Mouse (Mus musculus) gastrocnemius, postnatal 25 days (tissue): ENCODE measurements around the gene Ntf5. TPM values are rescaled to one million over a fixed set of nuclear protein-coding genes. Genes with fewer than 3 reads are reported as not detected.
"Not testable (repeated sequence)": the region's sequence is repeated elsewhere in the genome, so short reads cannot be mapped to it uniquely, and the experiment has no call there.

ENCODE experiments used
- DNase-seq: peaks from one replicate; pipeline ENCODE4 v3.0.0; 2022
- microRNA-seq, 2 experiments: library from miRNA; unstranded; fragments of <30 nt; microRNA quantifications; one replicate each; pipeline ENCODE4 v1.2.0; 2021; ENCODE audit warnings: borderline replicate concordance in 2 of 2
- total RNA-seq, 2 experiments: library from RNA; stranded (reverse); gene quantifications; 1 replicate in 1 of 2; 2 replicates in 1 of 2; pipeline ENCODE4 v1.2.3; 2021

The Ntf5 gene
- total RNA-seq, 2 experiments from 2014 or later: 3.9 to 6.6 TPM

DNA sequence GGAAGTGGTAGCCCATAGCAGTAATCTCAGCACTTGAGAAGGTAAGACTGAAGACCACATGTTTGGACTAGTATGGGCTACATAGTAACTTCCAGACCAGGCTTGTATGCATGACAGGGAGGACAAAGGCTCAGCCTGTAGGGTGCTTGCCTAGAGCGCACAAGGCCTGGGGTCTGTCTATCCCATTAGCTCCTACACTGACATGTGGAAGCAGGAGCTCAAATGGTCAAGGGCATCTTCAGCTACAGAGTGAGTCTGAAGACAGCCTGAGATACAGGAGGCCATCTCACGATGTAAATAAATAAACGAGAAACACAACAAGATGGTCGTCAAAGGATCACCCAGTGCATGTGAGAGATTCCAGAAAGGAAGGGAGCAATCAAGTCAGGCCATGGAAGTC lies 48.8 kb downstream of the Ntf5 start:
- no peak for DNase-seq

DNA sequence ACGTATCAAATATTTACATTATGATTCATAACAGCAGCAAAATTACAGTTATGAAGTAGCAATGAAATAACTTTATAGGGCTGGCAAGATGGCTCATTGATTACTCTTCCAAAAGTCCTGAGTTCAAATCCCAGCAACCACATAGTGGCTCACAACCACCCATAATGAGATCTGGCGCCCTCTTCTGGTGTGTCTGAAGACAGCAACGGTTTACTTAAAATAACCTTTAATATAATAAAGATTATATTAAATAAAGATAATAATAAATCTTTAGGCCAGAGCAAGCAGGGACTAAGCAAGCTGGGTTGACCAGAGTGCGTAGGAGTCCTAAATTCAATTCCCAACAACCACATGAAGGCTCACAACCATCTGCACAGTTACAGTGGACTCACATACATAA lies 49.4 kb downstream of the Ntf5 start:
- not testable (repeated sequence) for DNase-seq

DNA sequence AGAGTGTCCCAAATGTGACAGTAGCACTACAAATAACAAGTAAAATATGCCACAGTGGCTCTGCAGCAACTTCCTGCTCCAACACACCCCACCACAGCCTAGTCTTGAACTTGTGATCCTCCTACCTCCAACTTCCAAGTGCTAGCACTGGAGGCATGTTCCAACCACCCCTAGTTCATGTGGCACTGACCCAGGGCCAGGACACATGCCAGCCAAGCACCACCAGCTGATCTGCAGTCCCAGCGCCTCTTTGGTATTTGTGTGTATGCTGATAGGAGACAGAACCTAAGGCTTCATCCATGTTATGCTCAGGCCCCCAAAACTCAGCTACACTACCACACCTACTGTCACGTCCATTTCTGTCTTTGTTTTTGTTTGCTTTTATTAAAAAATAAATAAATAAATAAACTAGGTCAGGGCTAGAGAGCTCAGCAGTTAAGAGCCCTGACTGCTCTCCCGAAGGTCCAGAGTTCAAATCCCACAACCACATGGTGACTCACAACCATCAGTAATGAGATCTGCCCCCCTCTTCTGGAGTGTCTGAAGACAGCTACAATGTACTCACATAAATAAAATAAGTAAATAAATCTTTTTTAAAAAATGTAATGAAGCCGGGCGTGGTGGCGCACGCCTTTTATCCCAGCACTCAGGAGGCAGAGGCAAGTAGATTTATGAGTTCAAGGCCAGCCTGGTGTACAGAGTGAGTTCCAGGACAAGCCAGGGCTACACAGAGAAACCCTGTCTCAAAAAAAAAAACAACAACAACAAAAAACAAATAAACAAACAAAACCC lies 50.7 kb downstream of the Ntf5 start:
- no peak for DNase-seq

DNA sequence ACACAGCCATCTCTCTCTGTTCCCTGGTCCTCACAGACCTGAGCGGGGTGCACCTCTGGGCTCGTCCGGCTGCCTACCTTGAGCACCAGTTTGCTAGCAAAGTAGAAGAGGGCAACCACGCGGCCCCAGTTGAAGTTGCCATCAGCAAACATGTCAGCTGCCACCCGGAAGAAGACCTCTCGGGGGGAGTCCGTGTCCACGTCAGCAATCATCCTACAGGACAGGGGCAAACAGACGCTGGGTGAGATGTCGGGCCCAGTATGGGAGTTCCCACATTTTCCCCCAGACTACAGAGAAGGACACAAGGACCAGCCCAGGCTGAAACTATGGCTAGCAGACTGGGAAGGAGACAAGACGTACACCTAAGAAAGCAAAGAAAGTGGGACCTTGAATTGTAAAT lies 51.6 kb downstream of the Ntf5 start:
- DNase-seq: no peak

DNA sequence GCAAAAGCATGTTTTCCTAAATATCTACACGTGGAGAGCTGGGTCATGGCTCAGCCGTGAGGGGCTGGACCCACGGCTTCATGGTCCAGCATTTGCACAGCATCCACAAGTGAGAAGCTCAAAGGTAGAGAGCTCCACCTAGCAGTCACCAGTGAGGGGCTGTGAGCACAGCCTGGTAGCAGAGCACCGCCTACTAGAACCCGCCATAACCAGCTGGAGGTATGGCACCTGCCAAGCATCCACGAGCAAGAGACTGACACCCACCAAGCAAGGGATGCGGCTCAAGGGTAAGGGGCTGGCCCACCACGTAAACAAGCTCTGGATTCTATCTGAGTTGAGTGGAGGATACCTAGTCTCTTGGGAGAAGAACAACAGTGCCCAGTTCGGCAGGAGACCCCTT lies 52.1 kb downstream of the Ntf5 start:
- DNase-seq: no peak

DNA sequence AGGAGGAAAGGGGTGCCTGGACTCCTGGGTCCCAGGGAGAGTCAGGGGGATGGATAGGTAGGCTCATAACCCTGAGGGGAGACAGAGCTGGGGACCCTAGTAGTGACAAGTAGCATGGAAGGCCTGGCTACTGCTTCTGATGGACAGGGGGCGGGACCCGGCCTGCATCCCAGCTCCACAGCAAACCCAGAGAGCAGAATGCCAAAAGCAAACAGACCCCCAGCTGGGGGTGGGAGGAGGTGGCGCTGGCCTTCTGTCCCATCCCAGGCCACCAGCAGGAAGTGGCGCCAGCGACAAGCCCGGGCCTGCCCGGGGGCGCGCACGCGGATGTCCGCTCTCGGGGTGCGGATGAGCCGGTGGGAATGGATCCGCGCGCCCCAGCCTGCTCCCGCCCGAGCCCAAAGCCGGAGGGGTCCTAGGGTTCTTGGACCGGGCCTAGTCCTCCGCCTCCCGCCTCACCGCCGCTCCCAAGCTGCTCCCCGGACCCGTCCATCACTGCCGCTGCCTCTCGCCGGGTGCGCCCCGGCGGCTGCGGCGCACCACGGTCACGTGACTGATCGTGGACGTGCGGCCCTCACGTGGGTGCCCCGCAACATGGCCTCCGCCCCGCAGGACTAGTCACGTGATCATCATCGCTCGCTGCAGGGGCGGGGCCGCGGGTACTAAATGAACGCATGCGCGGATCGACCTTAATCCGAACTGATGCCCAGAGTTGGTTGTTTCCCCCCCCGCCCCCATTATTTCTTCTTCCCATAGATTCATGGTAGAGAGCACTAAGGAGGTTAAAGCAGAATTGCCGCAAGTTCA lies 53.0 kb downstream of the Ntf5 start, which contains the start of gene Bax:
Gene Bax, minus strand, starts transcription at position 616 of the 807 bp plus-strand sequence.
- peak; percentile 92 for DNase-seq

Small RNA genes within 50 kb of the gene (microRNA-seq; reads per million reads assigned to microRNA genes)
- 0 to 0.26 reads per million in 2 experiments for gene Gm22133

Other genes with a start within 250 kb of the Ntf5 start
- gene Slc17a7, start 249.7 kb upstream of the Ntf5 start, total RNA-seq: 1 to 10 TPM; 1.1 to 2.5 TPM
- gene Gfy, start 234.1 kb upstream of the Ntf5 start, total RNA-seq: not detected
- gene Pth2, start 232.7 kb upstream of the Ntf5 start, total RNA-seq: not detected
- under 1 TPM; 0.19 to 0.23 TPM for gene Ccdc155, start 208.8 kb upstream of the Ntf5 start, total RNA-seq
- gene Dkkl1, start 201.5 kb upstream of the Ntf5 start, total RNA-seq: not detected
- gene Tead2, start 197.9 kb upstream of the Ntf5 start, total RNA-seq: 1 to 10 TPM; 2.5 to 2.8 TPM
- gene Cd37, start 174.6 kb upstream of the Ntf5 start, total RNA-seq: 1 to 10 TPM; 1.3 to 2.0 TPM
- gene Slc6a16, start 172.6 kb upstream of the Ntf5 start, total RNA-seq: not detected
- gene Slc6a21, start 136.2 kb upstream of the Ntf5 start, total RNA-seq: not detected
- 10 to 100 TPM; 17.0 to 18.3 TPM for gene Trpm4, start 79.9 kb upstream of the Ntf5 start, total RNA-seq
- 100 to 1,000 TPM; 812 to 910 TPM for gene Hrc, start 78.4 kb upstream of the Ntf5 start, total RNA-seq
- gene Ppfia3, start 46.7 kb upstream of the Ntf5 start, total RNA-seq: under 1 TPM; 0.18 to 0.38 TPM
- under 1 TPM in 1 of 2 experiments, not detected in 1; 0.67 TPM for gene Lin7b, start 43.1 kb upstream of the Ntf5 start, total RNA-seq
- 10 to 100 TPM; 76.1 to 78.0 TPM for gene Snrnp70, start 18.0 kb upstream of the Ntf5 start, total RNA-seq
- gene Kcna7, start 8.0 kb upstream of the Ntf5 start, total RNA-seq: 100 to 1,000 TPM in 1 of 2 experiments, 10 to 100 TPM in 1; 73.7 to 107 TPM
- gene Lhb, start 7.1 kb downstream of the Ntf5 start, total RNA-seq: 1 to 10 TPM in 1 of 2 experiments, not detected in 1; 1.6 TPM
- gene Gys1, start 21.1 kb downstream of the Ntf5 start, total RNA-seq: 100 to 1,000 TPM; 243 to 327 TPM
- 10 to 100 TPM; 23.3 to 23.8 TPM for gene Ruvbl2, start 24.4 kb downstream of the Ntf5 start, total RNA-seq
- 100 to 1,000 TPM; 125 to 149 TPM for gene Ftl1, start 46.2 kb downstream of the Ntf5 start, total RNA-seq
- 10 to 100 TPM; 15.6 to 16.9 TPM for gene Bax, start 53.2 kb downstream of the Ntf5 start, total RNA-seq
- not detected for gene Tulp2, start 68.2 kb downstream of the Ntf5 start, total RNA-seq
- 1 to 10 TPM; 4.3 to 10.0 TPM for gene Gm45808, start 73.1 kb downstream of the Ntf5 start, total RNA-seq
- gene Dhdh, start 75.1 kb downstream of the Ntf5 start, total RNA-seq: 10 to 100 TPM; 12.3 to 12.6 TPM
- 10 to 100 TPM; 60.8 to 73.2 TPM for gene Nucb1, start 96.7 kb downstream of the Ntf5 start, total RNA-seq
- 10 to 100 TPM; 13.8 to 19.2 TPM for gene Ppp1r15a, start 112.6 kb downstream of the Ntf5 start, total RNA-seq
- gene Plekha4, start 112.6 kb downstream of the Ntf5 start, total RNA-seq: 1 to 10 TPM; 7.5 to 8.5 TPM
- 1 to 10 TPM in 1 of 2 experiments, under 1 TPM in 1; 0.99 to 1.2 TPM for gene Hsd17b14, start 141.2 kb downstream of the Ntf5 start, total RNA-seq
- 10 to 100 TPM; 56.3 to 63.9 TPM for gene Bcat2, start 156.5 kb downstream of the Ntf5 start, total RNA-seq
- not detected for gene Fgf21, start 201.8 kb downstream of the Ntf5 start, total RNA-seq
- gene Fut1, start 203.6 kb downstream of the Ntf5 start, total RNA-seq: not detected
- not detected for gene Izumo1, start 208.1 kb downstream of the Ntf5 start, total RNA-seq
- 1 to 10 TPM; 6.1 to 8.5 TPM for gene Rasip1, start 213.8 kb downstream of the Ntf5 start, total RNA-seq
- gene Mamstr, start 226.3 kb downstream of the Ntf5 start, total RNA-seq: 10 to 100 TPM; 39.0 to 46.1 TPM